Mouse (Mus musculus) heart, postnatal 0 days (tissue): ENCODE data around the gene Hopx.

Experiments used
- CTCF ChIP-seq: IDR thresholded peaks from 2 replicates; pipeline ENCODE4 v1.5.1; 2016; ENCODE audit warnings: antibody characterized with exemption, control low read depth, low read depth
- EP300 ChIP-seq: IDR thresholded peaks from 2 replicates; pipeline ENCODE4 v1.6.1; 2016; ENCODE audit warnings: antibody characterized with exemption, low read depth

DNA sequence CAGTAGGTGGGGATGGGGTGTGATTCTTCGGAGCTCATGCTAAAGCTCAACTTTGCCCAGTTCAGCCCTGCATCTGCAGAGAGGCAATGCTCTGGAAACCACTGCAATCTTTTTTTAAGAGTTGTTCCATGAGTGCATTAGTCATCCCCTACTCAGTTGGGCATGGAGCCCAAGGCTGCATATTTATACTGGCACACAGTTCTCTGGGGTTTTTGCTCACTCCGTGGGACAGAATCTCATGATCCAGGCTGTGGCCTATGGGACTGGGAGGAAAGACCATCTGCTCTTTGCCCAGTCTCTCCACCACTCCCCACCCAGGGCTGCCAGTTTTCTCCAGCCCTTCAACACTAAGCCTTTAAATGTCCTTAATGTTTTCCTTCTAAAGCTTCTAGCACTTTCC lies 40.0 kb downstream of the Hopx start:
- 0 out of 2 replicates have a peak, but pooled peaks have one; percentile 14 for TF ChIP-seq EP300
- TF ChIP-seq CTCF = no peak
